Mouse (Mus musculus): ENCODE results near the gene Ndufa11. TPM values are rescaled to one million over a fixed set of nuclear protein-coding genes. Genes with fewer than 3 reads are reported as not detected.

Gene Ndufa11
- polyA plus RNA-seq, 1 experiment from 2014 or later, result 419 TPM

DNA sequence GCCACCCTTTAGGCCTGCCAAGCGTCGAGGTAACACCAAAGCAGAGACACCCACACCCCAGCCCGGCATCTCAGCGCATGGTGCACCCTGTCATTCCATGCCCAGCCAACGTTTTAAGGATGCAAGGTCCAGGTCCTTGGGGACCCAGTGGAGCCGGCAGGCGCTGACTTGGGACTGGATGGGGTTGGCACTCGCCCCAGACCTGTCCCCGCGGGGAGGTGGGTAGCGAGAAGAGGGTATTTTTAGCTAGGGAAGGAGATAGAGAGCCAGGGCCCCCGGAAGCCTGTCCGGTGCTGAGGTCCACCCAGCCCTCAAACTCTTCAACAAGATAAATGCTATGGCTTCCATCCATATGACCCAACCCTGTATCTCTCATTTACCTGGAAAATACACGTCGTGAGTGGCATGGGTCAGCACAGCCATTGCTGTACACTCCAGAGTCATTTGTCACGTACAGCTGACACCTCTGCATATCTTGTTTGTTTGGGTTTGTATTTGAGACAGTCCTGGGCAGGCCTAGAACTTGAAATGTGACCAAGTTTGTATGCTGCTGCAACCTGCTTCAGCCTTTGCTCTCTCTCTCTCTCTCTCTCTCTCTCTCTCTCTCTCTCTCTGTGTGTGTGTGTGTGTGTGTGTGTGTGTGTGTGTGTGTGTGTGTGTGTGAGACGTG, 22.7 kb downstream of the Ndufa11 start:
- H3K4me3 ChIP-seq (replicated peaks), result no peak overlapping the region
- WGBS, result 84% methylated on average over 17 of the region's 17 CpGs
- H3K9ac ChIP-seq (replicated peaks), result no peak overlapping the region
- H3K27ac ChIP-seq, result no peak overlapping the region
- H3K4me1 ChIP-seq (replicated peaks), result no peaks in the 10 kb centered on the region
- no peaks in the 10 kb centered on the region for H3K36me3 ChIP-seq
- H3K9me3 ChIP-seq, result no peaks in the 10 kb centered on the region
- peaks cover 14% of the 10 kb centered on the region for H3K27me3 ChIP-seq
- no peak overlapping the region for H3K4me2 ChIP-seq
- ATAC-seq (ENCODE audit: insufficient number of reproducible peaks, insufficient read depth, low FRiP score, low TSS enrichment, low read depth), result no peak

DNA sequence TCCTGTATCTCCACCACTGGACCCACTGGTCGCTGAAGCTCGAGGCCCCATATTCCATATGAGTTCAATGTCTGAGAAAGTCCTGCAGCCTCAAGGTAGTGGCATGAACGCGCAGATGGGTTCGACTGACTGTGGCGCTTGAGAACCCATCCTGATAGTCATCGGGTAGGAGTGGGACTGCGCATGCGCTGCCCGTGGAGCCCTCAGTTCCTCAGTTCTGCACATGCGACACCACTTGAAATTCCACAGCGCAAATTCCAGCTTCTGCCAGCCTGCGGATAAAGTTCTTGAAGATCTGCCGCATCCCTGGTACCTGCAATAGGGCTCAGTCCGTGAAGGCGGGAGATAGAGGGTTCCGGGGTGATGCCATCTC, 23.2 kb downstream of the Ndufa11 start:
- H3K9ac ChIP-seq (replicated peaks), result no peak overlapping the region
- 80% methylated on average over 16 of the region's 17 CpGs for WGBS
- H3K9me3 ChIP-seq, result no peaks in the 10 kb centered on the region
- H3K36me3 ChIP-seq, result no peaks in the 10 kb centered on the region
- no peaks in the 10 kb centered on the region for H3K4me1 ChIP-seq (replicated peaks)
- no peak overlapping the region for H3K27ac ChIP-seq
- peaks cover 14% of the 10 kb centered on the region for H3K27me3 ChIP-seq
- H3K4me3 ChIP-seq (replicated peaks), result no peak overlapping the region
- ATAC-seq (ENCODE audit: insufficient number of reproducible peaks, insufficient read depth, low FRiP score, low TSS enrichment, low read depth), result no peak
- H3K4me2 ChIP-seq, result no peak overlapping the region

DNA sequence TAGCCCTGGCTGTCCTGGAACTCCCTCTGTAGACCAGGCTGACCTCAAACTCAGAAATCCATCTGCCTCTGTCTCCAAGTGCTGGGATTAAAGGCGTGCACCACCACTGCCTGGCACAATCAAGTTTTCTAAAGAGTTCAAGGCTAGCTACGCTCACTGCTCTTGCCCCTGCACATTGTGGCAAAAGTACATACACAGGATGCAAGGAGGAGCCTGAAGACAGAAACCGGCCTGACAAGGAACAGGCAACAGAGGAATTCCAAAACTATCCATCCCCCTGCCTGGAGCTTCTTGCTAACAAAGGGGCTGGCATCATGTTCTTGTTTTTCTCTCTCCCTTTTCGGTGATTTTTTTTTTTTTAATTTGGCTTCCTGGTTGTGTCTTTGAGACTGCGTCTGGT, 26.6 kb downstream of the Ndufa11 start:
- Histone ChIP-seq H3K27me3 (peaks cover 8% of the 10 kb centered on the region), H3K4me3 (replicated peaks) (no peak overlapping the region), H3K9ac (replicated peaks) (no peak overlapping the region), H3K4me2 (no peak overlapping the region), H3K9me3 (no peaks in the 10 kb centered on the region), H3K27ac (no peak overlapping the region), H3K36me3 (no peaks in the 10 kb centered on the region), H3K4me1 (replicated peaks) (no peaks in the 10 kb centered on the region)
- 61% methylated on average over 5 of the region's 5 CpGs for WGBS
- no peak for ATAC-seq (ENCODE audit: insufficient number of reproducible peaks, insufficient read depth, low FRiP score, low TSS enrichment, low read depth)

DNA sequence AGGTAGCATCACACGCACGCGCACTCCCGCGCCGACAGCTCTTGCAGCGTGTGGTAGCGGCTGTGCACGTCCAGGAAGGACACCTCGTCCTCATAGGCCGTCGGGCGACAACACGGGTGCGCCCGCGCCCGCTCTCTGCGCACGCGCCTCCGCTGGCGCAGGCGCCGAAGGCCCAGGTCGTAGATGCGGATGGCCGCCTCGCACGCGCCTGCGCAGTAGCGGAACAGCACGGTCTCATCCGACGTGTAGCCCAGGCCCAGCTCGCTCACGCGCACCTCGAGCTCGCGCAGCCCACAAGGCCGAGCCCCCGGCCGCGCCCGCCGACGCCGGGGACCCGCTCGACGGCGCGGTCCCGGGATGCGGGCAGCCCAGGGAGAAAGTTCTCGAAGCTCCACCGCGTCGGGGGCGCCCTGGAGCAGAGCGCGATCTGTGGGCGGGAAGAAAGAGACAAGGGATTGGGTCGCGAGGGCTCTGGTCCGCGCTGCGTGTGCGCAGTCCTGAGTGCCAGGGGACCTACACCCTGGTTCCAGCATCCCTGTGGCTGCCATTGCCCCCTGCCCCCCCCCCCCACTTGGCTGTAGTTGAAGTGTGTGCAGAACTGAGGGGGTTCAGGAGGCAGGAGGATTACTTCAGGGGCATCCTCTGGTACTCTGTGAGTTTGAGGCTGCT, 34.0 kb downstream of the Ndufa11 start:
- peak; percentile 27; the same call in 1 of the 2 replicates for ATAC-seq (ENCODE audit: insufficient number of reproducible peaks, insufficient read depth, low FRiP score, low TSS enrichment, low read depth)
- peak overlapping the region; percentile 46 for H3K4me2 ChIP-seq
- no peak overlapping the region for H3K27ac ChIP-seq
- WGBS, result 21% methylated on average over 69 of the region's 71 CpGs
- H3K4me1 ChIP-seq (replicated peaks), result peaks cover 22% of the 10 kb centered on the region
- H3K4me3 ChIP-seq (replicated peaks), result peak overlapping the region; percentile 25
- H3K9ac ChIP-seq (replicated peaks), result peak overlapping the region; percentile 34; the same call in 1 of the 2 replicates
- peaks cover 73% of the 10 kb centered on the region for H3K27me3 ChIP-seq
- H3K36me3 ChIP-seq, result no peaks in the 10 kb centered on the region
- H3K9me3 ChIP-seq, result 0 out of 2 replicates have a peak, but pooled peaks cover 9% of the 10 kb centered on the region

DNA sequence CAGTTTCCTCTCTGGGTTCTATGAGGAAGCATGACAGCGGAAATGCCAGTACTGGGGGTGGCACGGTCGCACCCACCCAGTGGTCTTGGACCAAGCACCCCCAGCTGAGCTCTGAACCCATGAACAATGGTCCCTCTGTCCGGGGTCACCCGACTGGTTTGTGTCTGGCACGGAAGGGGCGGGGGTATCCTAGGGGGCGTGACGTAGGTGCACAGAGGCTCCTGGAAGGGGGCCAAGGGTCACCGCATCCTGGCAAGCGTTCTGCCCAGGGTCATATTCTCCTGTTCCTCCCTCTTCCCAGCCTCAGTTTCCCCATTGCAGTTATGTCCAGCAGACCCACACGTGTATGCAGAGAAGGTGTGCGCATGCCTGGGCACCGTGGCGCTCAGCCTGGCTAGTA, 35.9 kb downstream of the Ndufa11 start:
- Histone ChIP-seq H3K9me3 (0 out of 2 replicates have a peak, but pooled peaks cover 9% of the 10 kb centered on the region), H3K4me3 (replicated peaks) (no peak overlapping the region), H3K4me2 (no peak overlapping the region), H3K4me1 (replicated peaks) (peaks cover 37% of the 10 kb centered on the region), H3K36me3 (no peaks in the 10 kb centered on the region), H3K9ac (replicated peaks) (no peak overlapping the region), H3K27me3 (peaks cover 85% of the 10 kb centered on the region), H3K27ac (no peak overlapping the region)
- ATAC-seq (ENCODE audit: insufficient number of reproducible peaks, insufficient read depth, low FRiP score, low TSS enrichment, low read depth), result no peak
- 23% methylated on average over 15 of the region's 15 CpGs for WGBS

DNA sequence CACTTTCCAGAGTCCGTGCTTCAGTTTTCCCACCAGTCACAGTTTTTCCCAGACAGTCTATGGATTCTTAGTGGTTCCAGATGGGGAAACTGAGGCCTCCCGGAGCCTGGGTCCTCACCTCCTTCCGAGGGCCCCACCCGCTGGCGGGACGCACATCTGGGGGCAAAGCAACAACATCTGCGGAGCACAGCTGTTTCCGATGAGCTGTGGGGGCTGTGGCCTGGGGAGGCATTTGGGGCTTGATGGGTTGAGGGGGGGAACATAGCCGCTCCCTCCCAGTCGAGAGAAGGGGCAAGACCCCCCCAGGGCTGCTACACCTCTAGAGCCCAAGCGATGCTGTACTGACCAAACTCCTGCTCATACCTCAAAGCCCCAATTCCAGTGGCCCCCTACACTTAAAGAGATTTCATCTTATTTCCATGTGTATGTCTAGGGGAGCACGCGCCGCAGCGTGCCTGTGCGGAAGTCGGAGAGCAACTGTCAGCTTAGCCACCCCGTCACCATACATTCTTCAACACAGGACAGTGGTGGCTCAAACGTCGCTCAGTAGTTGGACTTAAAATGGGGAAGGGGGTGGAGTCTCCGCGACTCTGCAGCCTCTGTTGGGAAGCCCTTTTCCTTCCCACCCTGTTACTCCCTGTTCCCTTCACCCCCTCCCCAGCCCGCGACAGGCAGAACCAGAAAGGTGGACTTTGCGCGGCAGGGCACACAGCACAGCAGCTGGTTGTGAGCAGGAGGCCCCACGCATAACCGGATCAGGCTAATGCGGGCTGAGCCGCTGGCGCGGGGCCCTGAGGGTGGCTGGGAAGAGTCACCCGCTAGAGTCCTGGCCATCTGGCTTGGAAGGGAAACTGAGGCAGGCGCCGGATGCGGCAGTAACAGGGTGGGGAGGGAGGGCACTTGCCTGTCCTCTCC, 37.0 kb downstream of the Ndufa11 start:
- Histone ChIP-seq H3K4me2 (peak overlapping the region; percentile 9; the same call in 1 of the 2 replicates), H3K9me3 (0 out of 2 replicates have a peak, but pooled peaks cover 9% of the 10 kb centered on the region), H3K4me1 (replicated peaks) (peaks cover 48% of the 10 kb centered on the region), H3K4me3 (replicated peaks) (peak overlapping the region; percentile 15; the same call in 1 of the 2 replicates), H3K27ac (no peak overlapping the region), H3K36me3 (no peaks in the 10 kb centered on the region), H3K27me3 (peaks cover 85% of the 10 kb centered on the region), H3K9ac (replicated peaks) (no peak overlapping the region)
- 10% methylated on average over 36 of the region's 36 CpGs for WGBS
- no peak for ATAC-seq (ENCODE audit: insufficient number of reproducible peaks, insufficient read depth, low FRiP score, low TSS enrichment, low read depth)

DNA sequence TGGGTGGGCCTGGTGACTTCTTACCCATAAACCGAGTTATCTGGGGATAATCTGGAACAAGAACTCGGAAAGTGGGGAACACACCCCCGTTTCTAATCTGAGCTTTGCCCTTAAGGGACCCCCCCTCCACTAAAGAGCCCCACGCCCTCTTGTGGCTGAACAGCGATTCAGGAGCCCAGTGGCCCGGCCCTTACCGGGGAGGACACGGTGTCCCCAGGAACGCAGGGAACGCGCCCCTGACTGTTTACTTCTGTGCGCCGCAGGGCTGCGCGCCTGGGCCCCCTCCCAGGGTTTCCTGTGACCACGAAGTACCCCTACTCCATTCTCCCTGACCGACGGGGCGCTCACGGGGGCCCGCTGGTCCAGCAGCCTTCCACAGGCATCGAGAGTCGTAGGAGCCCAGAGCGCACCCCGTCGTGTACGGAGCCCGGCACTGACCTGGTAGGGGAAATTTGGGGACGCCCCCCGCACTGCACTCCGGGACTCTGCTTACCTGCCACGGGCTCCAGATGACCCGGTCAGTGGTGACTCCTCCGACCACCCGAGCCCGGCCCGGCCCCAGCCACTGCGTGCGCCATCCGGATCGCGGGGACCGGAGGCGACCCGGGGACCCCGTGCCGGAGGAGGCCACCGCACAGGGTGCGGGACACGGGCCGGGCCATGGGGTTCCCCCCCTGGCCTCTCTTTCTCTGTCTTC, 39.3 kb downstream of the Ndufa11 start:
- H3K27ac ChIP-seq, result no peak overlapping the region
- H3K4me2 ChIP-seq, result peak overlapping the region; percentile 97
- peak overlapping the region; percentile 69 for H3K9ac ChIP-seq (replicated peaks)
- H3K9me3 ChIP-seq, result no peaks in the 10 kb centered on the region
- 2% methylated on average over 46 of the region's 51 CpGs for WGBS
- H3K27me3 ChIP-seq, result peaks cover 63% of the 10 kb centered on the region
- H3K4me3 ChIP-seq (replicated peaks), result peak overlapping the region; percentile 62
- peaks cover 64% of the 10 kb centered on the region for H3K4me1 ChIP-seq (replicated peaks)
- ATAC-seq (ENCODE audit: insufficient number of reproducible peaks, insufficient read depth, low FRiP score, low TSS enrichment, low read depth), result no peak
- H3K36me3 ChIP-seq, result no peaks in the 10 kb centered on the region

DNA sequence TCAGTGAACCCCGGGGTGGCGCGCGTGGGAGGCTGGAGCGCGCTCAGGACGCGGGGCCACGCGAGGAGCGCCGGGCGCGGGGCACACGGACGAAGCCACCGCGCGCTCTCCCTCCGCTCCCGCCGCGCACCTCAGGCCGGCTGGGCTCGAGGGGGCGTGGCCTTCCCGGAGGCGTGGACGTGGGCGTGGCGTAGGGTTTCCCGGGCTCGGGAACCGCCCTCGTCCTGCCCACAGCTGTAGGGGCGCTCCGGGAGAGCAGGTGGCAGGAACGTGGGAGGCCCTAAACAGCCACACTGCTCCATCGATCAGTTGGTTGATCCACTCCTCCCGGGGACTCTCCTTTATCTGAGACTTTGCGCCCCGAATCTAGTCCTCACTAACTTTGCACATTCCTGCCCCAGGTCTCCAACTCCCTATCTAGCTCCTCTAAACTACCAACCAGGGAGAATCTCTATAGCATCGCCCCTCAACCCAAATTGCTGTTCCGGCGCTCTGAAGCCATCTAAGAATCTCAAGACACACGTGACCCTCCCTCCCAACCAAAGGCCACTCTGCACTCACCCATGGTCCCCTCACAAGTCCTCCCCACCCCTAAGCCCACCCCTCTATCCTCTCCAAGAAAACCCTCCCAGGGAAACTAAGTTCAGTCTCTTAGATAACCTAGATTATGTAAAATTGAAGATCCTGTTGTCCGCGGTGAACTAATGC, 40.0 kb downstream of the Ndufa11 start, which contains the start of gene Nrtn:
TSS of gene Nrtn (minus strand) at position 115 of the 708 bp plus-strand sequence.
- peak within 1 kb of the TSS; percentile 69 for H3K9ac ChIP-seq (replicated peaks)
- H3K4me3 ChIP-seq (replicated peaks), result peak within 1 kb of the TSS; percentile 62
- no peaks in the 10 kb centered on the region for H3K36me3 ChIP-seq
- peak within 1 kb of the TSS; percentile 97 for H3K4me2 ChIP-seq
- H3K9me3 ChIP-seq, result no peaks in the 10 kb centered on the region
- H3K27ac ChIP-seq, result no peak within 1 kb of the TSS
- WGBS, result under 1% methylated on average over 37 of the region's 48 CpGs
- H3K4me1 ChIP-seq (replicated peaks), result peaks cover 69% of the 10 kb centered on the region
- no peak for ATAC-seq (ENCODE audit: insufficient number of reproducible peaks, insufficient read depth, low FRiP score, low TSS enrichment, low read depth)
- H3K27me3 ChIP-seq, result peaks cover 55% of the 10 kb centered on the region

DNA sequence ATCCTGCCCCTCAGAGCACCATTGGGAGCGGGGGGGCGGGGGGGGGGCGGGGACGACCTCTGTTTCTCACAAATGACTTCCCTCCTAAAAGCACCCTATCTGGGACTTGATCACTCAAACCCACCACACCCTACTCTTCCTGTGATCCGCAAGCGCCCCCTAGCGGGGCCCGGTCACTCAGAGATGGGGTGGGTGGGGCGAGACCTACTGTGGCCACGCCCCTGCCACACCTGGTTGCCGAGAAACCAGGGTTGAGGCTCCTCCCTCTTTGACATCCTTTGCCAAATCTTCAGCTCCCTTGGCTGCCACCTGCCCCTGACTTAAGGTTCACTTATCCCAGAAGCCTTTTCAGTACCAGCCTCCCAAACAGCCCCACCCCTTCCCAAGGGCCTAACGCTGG, 40.6 kb downstream of the Ndufa11 start:
- H3K36me3 ChIP-seq, result no peaks in the 10 kb centered on the region
- no peak overlapping the region for H3K9ac ChIP-seq (replicated peaks)
- H3K4me2 ChIP-seq, result peak overlapping the region; percentile 97; the same call in 1 of the 2 replicates
- H3K4me3 ChIP-seq (replicated peaks), result no peak overlapping the region
- no peaks in the 10 kb centered on the region for H3K9me3 ChIP-seq
- H3K27ac ChIP-seq, result no peak overlapping the region
- WGBS, result 6% methylated on average over 12 of the region's 12 CpGs
- peaks cover 74% of the 10 kb centered on the region for H3K4me1 ChIP-seq (replicated peaks)
- H3K27me3 ChIP-seq, result peaks cover 50% of the 10 kb centered on the region
- ATAC-seq (ENCODE audit: insufficient number of reproducible peaks, insufficient read depth, low FRiP score, low TSS enrichment, low read depth), result no peak

DNA sequence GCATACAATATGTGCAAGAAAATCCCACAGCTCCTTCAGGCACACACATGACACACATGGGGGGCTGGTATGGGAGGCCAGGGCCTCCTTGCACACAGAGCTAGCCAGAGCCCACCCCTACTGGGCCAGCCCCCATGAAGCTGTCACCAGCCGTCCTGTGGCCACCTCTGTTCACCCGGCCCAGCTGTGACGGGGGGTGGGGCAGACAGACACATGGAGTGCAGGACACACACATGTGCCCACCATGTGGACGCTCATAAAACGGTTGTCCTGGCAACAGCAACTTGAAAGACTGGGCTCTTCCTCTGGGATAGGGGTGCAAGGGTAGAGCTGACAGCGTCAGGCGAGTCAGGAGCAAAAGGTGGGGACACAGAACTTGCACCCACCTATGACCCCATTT, 41.7 kb downstream of the Ndufa11 start:
- Histone ChIP-seq H3K4me1 (replicated peaks) (peaks cover 66% of the 10 kb centered on the region), H3K4me3 (replicated peaks) (no peak overlapping the region), H3K4me2 (no peak overlapping the region; the same call in 1 of the 2 replicates), H3K27me3 (peaks cover 39% of the 10 kb centered on the region), H3K36me3 (no peaks in the 10 kb centered on the region), H3K9ac (replicated peaks) (no peak overlapping the region), H3K27ac (no peak overlapping the region), H3K9me3 (no peaks in the 10 kb centered on the region)
- no peak for ATAC-seq (ENCODE audit: insufficient number of reproducible peaks, insufficient read depth, low FRiP score, low TSS enrichment, low read depth)
- WGBS, result 17% methylated on average over 7 of the region's 7 CpGs

Data from limb, embryonic 12.5 days (tissue).